Mouse (Mus musculus): Measurements from ENCODE around the gene Cd209b. TPM values are rescaled to one million over a fixed set of nuclear protein-coding genes. Genes with fewer than 3 reads are reported as not detected.
A peak's percentile ranks its signal among the peaks of the same experiment; 100 is the strongest.

The Cd209b gene
- not detected in 2 replicates for total RNA-seq (2017)

DNA sequence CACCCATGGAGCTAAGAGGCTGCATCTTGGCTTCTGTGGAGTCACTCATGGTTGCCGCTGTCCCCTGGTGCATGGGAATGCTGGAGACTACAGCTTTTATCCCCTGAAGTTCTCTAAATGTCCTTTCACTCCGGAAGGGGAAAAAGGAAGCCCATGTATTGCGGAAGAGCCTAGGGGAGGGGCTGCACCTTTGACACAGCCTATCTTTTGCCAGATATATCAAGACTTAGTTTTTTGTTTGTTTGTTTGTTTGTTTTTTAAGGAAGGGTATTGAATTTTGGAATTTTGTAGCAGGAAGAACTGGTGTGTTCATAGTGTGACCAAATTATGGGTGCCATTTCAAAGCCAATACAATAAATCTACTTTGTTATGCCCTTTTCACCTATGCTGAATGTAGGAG, at the start of gene Cd209b:
TSS of gene Cd209b (minus strand) at position 101 of the 400 bp plus-strand sequence.
- no peak for ATAC-seq (ENCODE audit: extremely low read depth, insufficient number of reproducible peaks, low FRiP score, poor library complexity, severe bottlenecking)

DNA sequence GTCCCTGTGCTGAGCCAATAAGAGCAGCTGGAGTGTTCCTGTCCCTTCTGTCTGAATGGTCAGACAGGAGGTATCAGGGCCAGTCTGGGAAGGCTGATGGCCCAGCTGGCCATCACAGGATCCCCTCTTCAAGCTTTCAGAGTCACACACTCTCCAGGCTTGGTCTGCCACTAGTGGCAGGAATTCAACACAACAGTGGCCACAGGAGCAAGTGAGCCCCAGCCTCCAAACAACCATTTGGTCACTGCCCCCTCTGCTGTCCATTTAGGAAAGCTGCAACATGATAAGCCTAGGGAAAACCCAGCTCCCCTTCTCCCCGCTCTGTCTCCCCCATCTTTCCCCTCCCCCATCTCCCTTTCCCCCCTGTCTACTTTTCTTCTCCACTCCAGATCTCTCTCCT, 29.4 kb upstream of the Cd209b start:
- peak; percentile 82 for ATAC-seq (ENCODE audit: extremely low read depth, insufficient number of reproducible peaks, low FRiP score, poor library complexity, severe bottlenecking)

DNA sequence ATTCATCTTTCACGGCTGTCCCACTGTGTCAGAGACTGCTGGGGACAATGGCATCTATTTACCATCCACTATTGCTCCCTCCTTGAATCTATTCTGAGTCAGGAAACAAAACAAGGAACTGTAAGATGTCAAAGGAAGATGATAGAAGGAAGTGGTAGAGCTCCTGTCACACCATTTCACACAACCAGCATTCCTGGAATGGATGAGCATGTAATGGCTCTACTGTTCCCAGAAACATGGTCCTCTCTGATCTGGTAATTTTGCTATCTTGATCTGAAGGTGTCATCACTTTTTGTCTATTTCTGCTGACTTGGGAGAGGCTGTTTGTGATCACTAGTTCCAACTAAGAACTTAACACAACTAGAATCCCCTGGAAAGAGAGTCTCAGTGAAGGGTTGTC, 28.0 kb upstream of the Cd209b start, which contains the start of gene Cd209c:
TSS of gene Cd209c (minus strand) at position 101 of the 400 bp plus-strand sequence.
- no peak for ATAC-seq (ENCODE audit: extremely low read depth, insufficient number of reproducible peaks, low FRiP score, poor library complexity, severe bottlenecking)

DNA sequence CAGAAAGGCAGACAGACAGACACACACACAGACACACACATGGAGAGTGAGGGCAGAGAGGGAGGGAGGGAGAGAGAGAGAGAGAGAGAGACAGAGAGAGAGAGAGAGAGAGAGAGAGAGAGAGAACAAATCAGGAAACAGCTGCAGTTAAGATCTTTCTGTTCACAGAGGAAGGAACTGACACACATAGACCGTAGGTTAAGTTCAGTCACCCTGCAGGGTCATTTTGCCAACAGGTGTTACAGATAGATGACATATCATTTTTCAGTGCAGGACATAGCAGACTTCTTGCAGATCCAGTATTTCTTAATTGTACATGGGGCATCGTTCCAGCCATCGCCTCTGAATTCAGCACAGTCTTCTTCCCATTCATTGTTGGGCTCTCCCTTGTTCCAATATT, 13.4 kb upstream of the Cd209b start:
- ATAC-seq (ENCODE audit: extremely low read depth, insufficient number of reproducible peaks, low FRiP score, poor library complexity, severe bottlenecking), result no peak

DNA sequence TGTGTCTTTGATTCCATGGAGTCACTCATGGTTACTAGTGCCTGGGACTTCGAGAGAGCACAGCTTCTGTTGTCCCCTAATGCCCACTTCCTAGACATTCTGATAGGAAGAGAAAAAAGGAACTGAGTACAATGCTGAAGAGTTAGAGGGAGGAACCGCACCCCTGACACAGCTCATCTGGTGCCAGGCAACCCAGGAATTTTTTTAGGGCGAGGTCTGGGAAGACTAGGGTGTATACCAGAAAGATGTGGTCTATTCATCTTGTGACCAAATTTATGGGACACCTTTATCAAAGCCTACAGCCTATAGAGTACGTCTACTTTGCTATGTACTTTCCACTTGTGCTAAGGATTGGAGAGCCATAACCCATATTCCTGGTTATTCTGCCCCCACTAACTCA, 48.2 kb downstream of the Cd209b start, which contains the start of gene Cd209d:
TSS of gene Cd209d (minus strand) at position 101 of the 400 bp plus-strand sequence.
- ATAC-seq (ENCODE audit: extremely low read depth, insufficient number of reproducible peaks, low FRiP score, poor library complexity, severe bottlenecking), result no peak

DNA sequence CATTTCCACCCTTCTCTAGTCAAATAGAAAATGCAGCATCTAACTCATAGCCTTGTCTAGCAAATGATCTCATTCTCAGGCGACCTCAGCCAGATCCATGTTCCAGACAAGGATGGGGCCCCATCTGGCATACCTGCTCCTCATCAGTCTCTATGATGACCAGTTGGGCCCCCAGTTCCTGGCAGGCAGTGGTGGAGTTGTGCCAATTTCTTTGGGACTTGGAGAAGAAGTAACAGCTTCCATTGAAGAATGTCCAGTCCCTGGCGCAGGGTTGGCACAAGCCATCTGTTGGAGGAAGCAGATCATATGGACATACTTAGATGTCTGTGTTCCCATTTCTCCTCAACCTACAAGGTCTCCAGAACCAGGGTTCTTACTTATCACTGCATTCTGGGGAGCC, 50.5 kb downstream of the Cd209b start:
- ATAC-seq (ENCODE audit: extremely low read depth, insufficient number of reproducible peaks, low FRiP score, poor library complexity, severe bottlenecking), result no peak

Other genes starting within 250 kb of the Cd209b start
- gene Fcer2a, start 232.7 kb downstream of the Cd209b start, total RNA-seq (2017), result 390 and 391 TPM in 2 replicates
- gene Clec4g, start 206.2 kb downstream of the Cd209b start, total RNA-seq (2017), result 0.58 and 0.74 TPM in 2 replicates
- gene Cd209a, start 177.9 kb downstream of the Cd209b start, total RNA-seq (2017), result 11.6 and 15.5 TPM in 2 replicates
- not detected in 2 replicates for gene Cd209e, start 72.5 kb downstream of the Cd209b start, total RNA-seq (2017)
- not detected in 2 replicates for gene Cd209d, start 48.3 kb downstream of the Cd209b start, total RNA-seq (2017)
- gene Cd209c, start 27.9 kb upstream of the Cd209b start, total RNA-seq (2017), result 0.81 and 0.86 TPM in 2 replicates
- not detected in 2 replicates for gene Cd209f, start 179.0 kb upstream of the Cd209b start, total RNA-seq (2017)
- gene Cd209g, start 207.3 kb upstream of the Cd209b start, total RNA-seq (2017), result not detected in 2 replicates
- 10.2 and 16.6 TPM in 2 replicates for gene Evi5l, start 239.7 kb upstream of the Cd209b start, total RNA-seq (2017)

Measured in neutrophil, adult 5-6 weeks (primary cell).